Mouse (Mus musculus) midbrain, embryonic 10.5 days (tissue): Measurements from ENCODE around the gene Cdh22. TPM values are rescaled to one million over a fixed set of nuclear protein-coding genes. Genes with fewer than 3 reads are reported as not detected.
A peak's percentile ranks its signal among the peaks of the same experiment; 100 is the strongest.

Experiments
- DNase-seq: peaks from one replicate; pipeline ENCODE4 v3.0.0-alpha.2; 2017; ENCODE audit warnings: low spot score
- H3K27ac ChIP-seq: fragments of 300-500 bp; sonication (generic); replicated peaks from 2 replicates; pipeline ENCODE4 v1.5.1; 2016; ENCODE audit warnings: mild to moderate bottlenecking
- H3K27me3 ChIP-seq: fragments of 300-500 bp; sonication (generic); 2 replicates; pipeline ENCODE4 v1.6.1; 2016; ENCODE audit warnings: low read depth, mild to moderate bottlenecking; ENCODE audit not compliant: poor library complexity, severe bottlenecking
- H3K36me3 ChIP-seq: fragments of 300-500 bp; sonication (generic); 2 replicates; pipeline ENCODE4 v1.6.1; 2016; ENCODE audit warnings: mild to moderate bottlenecking, moderate library complexity
- H3K4me1 ChIP-seq: fragments of 300-500 bp; sonication (generic); 2 replicates; pipeline ENCODE4 v1.6.1; 2016
- H3K4me3 ChIP-seq: fragments of 300-500 bp; sonication (generic); 2 replicates; pipeline ENCODE4 v1.5.1; 2016; ENCODE audit warnings: mild to moderate bottlenecking, moderate library complexity
- H3K9me3 ChIP-seq: fragments of 300-500 bp; sonication (generic); replicated peaks from 2 replicates; pipeline ENCODE4 v1.6.1; 2016; ENCODE audit warnings: mild to moderate bottlenecking
- WGBS: fragments of 180-500 bp; shearing (Covaris S2); methylation state at CpG from one replicate; pipeline ENCODE4 v1.1.7; 2016; 5-methylcytosine and 5-hydroxymethylcytosine counted together
- polyA plus RNA-seq: library from polyadenylated mRNA; unstranded; fragments of >200 nt; fragmentation: Nextera tagmentation; extraction: Ambion mirVana; gene quantifications from 2 replicates; pipeline ENCODE4 v1.2.1, GENCODE M21; 2016

The Cdh22 gene
- polyA plus RNA-seq, 1 experiment from 2014 or later: 3.9 TPM

GRCm38 (mm10) chr2:165191483-165191882 lies 43.2 kb downstream of the Cdh22 start:
- DNase-seq: no peak
- no peak overlapping the region for H3K27ac ChIP-seq
- H3K9me3 ChIP-seq: no peaks in the 10 kb centered on the region
- no peak overlapping the region for H3K4me3 ChIP-seq
- H3K27me3 ChIP-seq: peaks cover 69% of the 10 kb centered on the region
- H3K36me3 ChIP-seq: no peaks in the 10 kb centered on the region
- H3K4me1 ChIP-seq: peaks cover 35% of the 10 kb centered on the region
- WGBS: 82% methylated on average over 7 of the region's 7 CpGs

- WGBS: 66% methylated on average over 3 of the region's 3 CpGs
- Histone ChIP-seq H3K9me3 (no peaks in the 10 kb centered on the region), H3K36me3 (no peaks in the 10 kb centered on the region), H3K4me1 (peaks cover 16% of the 10 kb centered on the region), H3K27ac (no peak overlapping the region; the same call in 1 of the 2 replicates), H3K4me3 (no peak overlapping the region), H3K27me3 (peaks cover 51% of the 10 kb centered on the region)
- no peak for DNase-seq
Observed at GRCm38 (mm10) chr2:165189546-165189945, 45.1 kb downstream of the Cdh22 start.

GRCm38 (mm10) chr2:165187648-165188380 lies 46.8 kb downstream of the Cdh22 start:
- 82% methylated on average over 9 of the region's 9 CpGs for WGBS
- DNase-seq: no peak
- H3K4me1 ChIP-seq: peaks cover 22% of the 10 kb centered on the region
- H3K36me3 ChIP-seq: no peaks in the 10 kb centered on the region
- no peaks in the 10 kb centered on the region for H3K9me3 ChIP-seq
- no peak overlapping the region for H3K27ac ChIP-seq
- H3K4me3 ChIP-seq: no peak overlapping the region
- peaks cover 48% of the 10 kb centered on the region for H3K27me3 ChIP-seq

- Histone ChIP-seq H3K9me3 (no peaks in the 10 kb centered on the region), H3K27ac (peak overlapping the region; percentile 59), H3K4me1 (peaks cover 29% of the 10 kb centered on the region), H3K4me3 (no peak overlapping the region), H3K36me3 (0 out of 2 replicates have a peak, but pooled peaks cover 5% of the 10 kb centered on the region), H3K27me3 (peaks cover 76% of the 10 kb centered on the region)
- no peak for DNase-seq
- 51% methylated on average over 9 of the region's 9 CpGs for WGBS
Observed at GRCm38 (mm10) chr2:165184015-165184633, 50.5 kb downstream of the Cdh22 start.

- H3K36me3 ChIP-seq: 0 out of 2 replicates have a peak, but pooled peaks cover 5% of the 10 kb centered on the region
- no peak for DNase-seq
- H3K4me3 ChIP-seq: no peak overlapping the region
- peaks cover 78% of the 10 kb centered on the region for H3K27me3 ChIP-seq
- H3K4me1 ChIP-seq: peaks cover 31% of the 10 kb centered on the region
- WGBS: 71% methylated on average over 11 of the region's 11 CpGs
- no peaks in the 10 kb centered on the region for H3K9me3 ChIP-seq
- H3K27ac ChIP-seq: no peak overlapping the region
Observed at GRCm38 (mm10) chr2:165182085-165182976, 52.3 kb downstream of the Cdh22 start.

GRCm38 (mm10) chr2:165179231-165179630 lies 55.4 kb downstream of the Cdh22 start:
- no peak overlapping the region for H3K4me3 ChIP-seq
- no peaks in the 10 kb centered on the region for H3K9me3 ChIP-seq
- no peak for DNase-seq
- peaks cover 97% of the 10 kb centered on the region for H3K27me3 ChIP-seq
- H3K4me1 ChIP-seq: peaks cover 40% of the 10 kb centered on the region
- H3K36me3 ChIP-seq: 0 out of 2 replicates have a peak, but pooled peaks cover 5% of the 10 kb centered on the region
- 65% methylated on average over 10 of the region's 10 CpGs for WGBS
- no peak overlapping the region for H3K27ac ChIP-seq

- peaks cover 29% of the 10 kb centered on the region for H3K4me1 ChIP-seq
- H3K4me3 ChIP-seq: no peak overlapping the region
- no peak for DNase-seq
- 19% methylated on average over 9 of the region's 9 CpGs for WGBS
- no peak overlapping the region; the same call in 1 of the 2 replicates for H3K27ac ChIP-seq
- H3K27me3 ChIP-seq: peaks cover 86% of the 10 kb centered on the region
- H3K9me3 ChIP-seq: no peaks in the 10 kb centered on the region
- H3K36me3 ChIP-seq: 0 out of 2 replicates have a peak, but pooled peaks cover 5% of the 10 kb centered on the region
Observed at GRCm38 (mm10) chr2:165176965-165177364, 57.7 kb downstream of the Cdh22 start.

- H3K36me3 ChIP-seq: no peaks in the 10 kb centered on the region
- H3K27me3 ChIP-seq: peaks cover 54% of the 10 kb centered on the region
- H3K4me3 ChIP-seq: 0 out of 2 replicates have a peak overlapping the region, but pooled peaks have one; percentile 11
- 10% methylated on average over 18 of the region's 18 CpGs for WGBS
- H3K9me3 ChIP-seq: no peaks in the 10 kb centered on the region
- peak overlapping the region; percentile 46 for H3K27ac ChIP-seq
- peak; percentile 37 for DNase-seq
- peaks cover 50% of the 10 kb centered on the region for H3K4me1 ChIP-seq
Observed at GRCm38 (mm10) chr2:165166664-165167435, 67.8 kb downstream of the Cdh22 start.

- Histone ChIP-seq H3K4me1 (peaks cover 74% of the 10 kb centered on the region), H3K36me3 (no peaks in the 10 kb centered on the region), H3K4me3 (no peak overlapping the region), H3K27me3 (peaks cover 72% of the 10 kb centered on the region), H3K27ac (no peak overlapping the region), H3K9me3 (no peaks in the 10 kb centered on the region)
- no peak for DNase-seq
- 11% methylated on average over 5 of the region's 5 CpGs for WGBS
Observed at GRCm38 (mm10) chr2:165162221-165162620, 72.4 kb downstream of the Cdh22 start.

GRCm38 (mm10) chr2:165160466-165160865 lies 74.2 kb downstream of the Cdh22 start:
- Histone ChIP-seq H3K36me3 (no peaks in the 10 kb centered on the region), H3K9me3 (no peaks in the 10 kb centered on the region), H3K27me3 (peaks cover 66% of the 10 kb centered on the region), H3K27ac (no peak overlapping the region), H3K4me1 (peaks cover 60% of the 10 kb centered on the region), H3K4me3 (no peak overlapping the region)
- 13% methylated on average over 5 of the region's 5 CpGs for WGBS
- DNase-seq: peak; percentile 55

- Histone ChIP-seq H3K9me3 (no peaks in the 10 kb centered on the region), H3K27me3 (peaks cover 56% of the 10 kb centered on the region), H3K4me3 (no peak overlapping the region), H3K27ac (no peak overlapping the region), H3K4me1 (peaks cover 55% of the 10 kb centered on the region), H3K36me3 (no peaks in the 10 kb centered on the region)
- peak; percentile 73 for DNase-seq
- WGBS: 17% methylated on average over 15 of the region's 15 CpGs
Observed at GRCm38 (mm10) chr2:165159055-165159688, 75.5 kb downstream of the Cdh22 start.
